Mouse (Mus musculus): ENCODE results near the gene Tenm2. TPM values are rescaled to one million over a fixed set of nuclear protein-coding genes. Genes with fewer than 3 reads are reported as not detected.

Gene Tenm2
- total RNA-seq, 2 experiments from 2014 or later, result 0.32 to 0.59 TPM

DNA sequence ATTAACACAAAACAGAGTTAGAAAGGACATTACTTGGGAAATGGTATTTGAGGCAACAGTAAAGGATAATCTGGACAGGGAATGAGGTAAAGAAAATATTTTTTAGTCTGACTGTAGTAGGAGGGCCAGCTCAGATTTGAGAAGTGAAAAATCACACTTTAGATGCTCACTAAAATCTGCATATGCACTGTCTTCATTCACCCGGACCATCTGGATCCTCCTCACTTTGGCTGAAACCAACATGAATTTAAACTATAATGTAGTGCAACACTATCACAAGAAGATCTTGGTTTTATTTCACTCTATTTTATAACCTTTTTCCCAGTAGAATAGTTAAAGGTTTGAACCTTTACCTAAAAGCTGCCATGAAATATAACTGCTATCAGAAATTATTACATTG lies 326.7 kb downstream of the Tenm2 start:
- DNase-seq (ENCODE audit: low spot score), result no peak

DNA sequence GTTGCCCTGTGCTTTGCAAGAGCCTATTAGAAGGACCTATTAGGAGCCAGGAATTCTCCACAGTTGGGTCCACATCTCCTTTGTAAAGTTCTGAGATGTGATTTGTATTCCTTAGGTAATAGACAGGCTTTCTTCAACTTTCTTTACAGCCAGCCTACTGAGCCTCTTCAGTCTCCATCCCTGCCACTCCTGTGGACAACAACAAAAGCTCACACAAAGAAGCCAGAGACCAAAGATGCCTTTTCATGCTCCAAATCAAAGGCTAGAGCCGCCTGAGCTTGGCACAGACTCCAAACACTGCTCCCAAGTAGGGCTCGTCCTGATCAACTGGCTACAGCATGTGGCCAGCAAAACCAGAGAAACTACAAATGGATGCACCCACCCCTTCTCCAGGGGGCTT lies 333.5 kb downstream of the Tenm2 start:
- no peak for DNase-seq (ENCODE audit: low spot score)

DNA sequence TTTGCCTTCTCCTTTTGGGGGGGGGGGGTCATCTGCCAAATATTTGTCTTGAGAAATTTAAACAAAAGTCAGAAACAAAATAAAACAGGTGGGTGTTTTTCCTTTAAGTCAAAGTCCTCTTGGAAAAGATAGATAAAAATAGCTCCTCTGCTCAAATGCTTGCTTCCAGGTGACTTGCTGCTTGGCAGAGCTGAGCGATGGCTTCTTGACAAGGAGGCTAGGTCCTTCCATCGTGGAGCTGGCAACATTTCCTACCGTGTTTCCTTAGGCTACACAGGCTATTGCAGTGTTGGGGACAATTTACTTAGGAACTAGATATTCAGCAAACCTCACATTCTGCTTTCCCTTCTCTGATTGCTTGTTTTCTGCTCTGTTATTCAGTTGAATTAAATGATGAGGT lies 342.7 kb downstream of the Tenm2 start:
- DNase-seq (ENCODE audit: low spot score), result no peak

DNA sequence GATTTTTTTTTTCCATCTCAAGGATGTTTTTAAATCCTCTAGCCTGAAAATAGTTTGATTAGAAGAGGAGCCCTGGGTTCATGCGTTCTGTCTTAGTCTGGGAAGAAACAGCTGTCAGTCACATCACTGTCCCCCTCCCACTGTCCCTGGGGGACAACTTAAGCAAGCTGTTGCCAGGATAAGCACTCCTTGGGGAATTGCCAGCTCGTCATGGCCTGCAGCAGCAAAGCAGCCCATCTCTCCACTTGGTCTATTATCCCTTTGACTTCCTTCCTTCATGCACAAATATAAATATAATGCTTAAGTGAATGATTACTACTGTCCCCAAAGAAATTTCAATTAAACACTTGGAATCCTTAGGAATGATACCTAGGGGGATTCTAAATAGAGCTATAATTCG lies 344.7 kb downstream of the Tenm2 start:
- DNase-seq (ENCODE audit: low spot score), result no peak

DNA sequence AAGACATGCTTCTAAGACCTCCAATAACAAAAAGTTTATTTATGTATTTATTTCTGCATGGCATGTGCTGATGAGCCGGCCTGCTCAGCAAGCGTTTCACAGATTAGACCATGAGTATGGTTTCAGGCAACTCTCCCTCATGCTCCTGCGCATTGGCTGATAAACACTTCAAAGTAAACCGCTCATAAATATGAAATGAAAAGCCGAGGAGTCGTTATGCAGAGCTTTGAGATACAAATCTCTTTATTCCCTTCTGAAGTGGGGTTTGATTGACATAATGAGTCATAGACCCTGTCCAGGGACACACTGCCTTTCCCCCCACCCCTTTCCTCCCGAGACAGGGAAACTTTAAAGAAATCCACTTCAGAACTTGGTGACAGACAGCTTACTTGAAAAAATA lies 348.3 kb downstream of the Tenm2 start:
- no peak for DNase-seq (ENCODE audit: low spot score)

DNA sequence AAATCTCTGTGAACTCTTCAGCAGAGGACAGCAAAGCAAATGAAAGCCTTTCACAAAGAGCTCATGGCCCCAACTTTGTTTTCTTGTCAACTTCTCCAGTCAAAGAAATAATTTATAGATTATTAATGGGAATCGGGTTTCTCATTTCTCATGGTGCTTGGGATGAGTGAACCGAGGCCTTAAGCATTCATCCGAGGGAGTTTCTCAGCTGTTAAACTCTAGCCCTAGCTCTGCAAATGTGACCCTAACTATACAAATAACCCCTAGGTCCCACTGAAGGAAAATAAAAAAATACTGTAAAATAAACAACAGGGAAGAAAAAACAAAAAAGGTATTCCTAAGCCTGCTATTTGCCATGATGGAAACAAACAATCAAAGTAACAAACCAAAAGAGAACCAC lies 349.6 kb downstream of the Tenm2 start:
- DNase-seq (ENCODE audit: low spot score), result no peak

DNA sequence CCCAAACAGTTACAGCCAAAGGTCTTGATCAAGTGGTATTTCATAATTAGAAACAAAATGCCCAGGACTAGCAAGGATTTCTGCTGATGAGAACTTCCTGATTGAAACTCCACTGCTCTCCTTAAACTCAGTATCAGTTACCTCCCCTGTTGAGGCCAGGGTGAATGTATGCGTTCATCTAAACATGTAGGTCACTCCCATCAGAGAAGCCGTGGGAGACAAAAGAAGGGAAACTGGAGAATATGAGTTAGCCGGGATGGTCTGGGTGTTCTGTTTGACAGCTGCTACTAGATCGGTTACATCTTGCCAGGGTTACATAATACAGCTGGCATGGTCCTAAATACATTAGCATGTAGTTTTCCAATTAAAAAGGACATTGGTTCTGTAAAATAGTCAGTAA lies 362.8 kb downstream of the Tenm2 start:
- DNase-seq (ENCODE audit: low spot score), result no peak

DNA sequence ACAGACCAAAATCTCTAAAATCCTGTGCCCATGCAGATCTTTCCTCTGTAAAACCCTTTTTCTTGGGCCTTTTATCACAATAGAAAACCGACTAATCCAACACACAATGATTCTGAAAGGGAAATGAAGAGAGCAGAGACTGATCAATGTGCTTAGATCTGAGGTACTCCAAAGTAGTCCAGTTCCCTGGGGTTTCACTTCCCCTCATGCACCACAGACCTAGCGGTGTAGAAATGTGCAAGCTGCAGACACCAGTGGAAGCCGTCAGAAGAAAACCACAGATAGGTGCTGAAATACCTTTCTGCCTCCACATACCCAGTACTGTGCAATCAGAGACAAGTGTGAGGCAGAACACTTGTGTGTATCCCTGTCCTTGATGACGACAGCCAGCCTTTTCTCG lies 365.2 kb downstream of the Tenm2 start:
- DNase-seq (ENCODE audit: low spot score), result no peak

DNA sequence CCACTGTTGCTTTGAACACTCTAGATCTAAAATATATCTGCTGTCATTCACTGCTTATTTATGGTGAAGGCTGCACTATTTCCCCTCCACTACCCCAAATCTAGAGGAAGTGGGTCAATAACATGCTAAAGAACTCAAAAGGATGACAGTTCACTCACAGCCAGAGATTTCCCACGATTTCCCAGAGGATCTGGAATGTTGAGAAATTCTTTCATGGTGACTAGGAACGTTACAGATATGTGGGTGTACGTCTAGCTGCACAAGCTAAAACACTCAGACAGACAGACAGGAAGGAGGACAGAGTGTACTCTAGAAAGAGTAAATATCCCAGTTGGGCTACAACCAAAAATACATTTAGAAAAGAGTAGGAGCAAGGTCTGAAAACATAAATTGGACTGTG lies 384.1 kb downstream of the Tenm2 start:
- DNase-seq (ENCODE audit: low spot score), result no peak

DNA sequence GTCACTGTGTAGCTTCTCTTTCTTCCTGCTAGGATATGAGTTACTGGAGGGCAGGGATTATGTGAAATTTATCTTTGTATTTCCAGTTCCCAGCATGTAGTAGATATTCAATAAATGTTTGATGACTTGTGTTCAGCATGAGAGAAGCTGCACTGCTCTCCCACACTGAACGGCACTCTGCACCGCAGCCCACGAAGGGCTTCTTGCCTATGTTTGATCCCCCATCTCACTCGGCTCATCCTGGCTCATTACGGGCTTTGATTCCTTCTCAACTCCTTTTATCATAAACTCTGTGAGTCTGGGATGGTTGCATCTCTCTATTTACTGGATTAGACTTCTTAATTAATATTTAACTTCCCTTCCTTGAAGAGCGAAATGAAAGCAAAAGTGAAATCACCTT lies 388.3 kb downstream of the Tenm2 start:
- no peak for DNase-seq (ENCODE audit: low spot score)

DNA sequence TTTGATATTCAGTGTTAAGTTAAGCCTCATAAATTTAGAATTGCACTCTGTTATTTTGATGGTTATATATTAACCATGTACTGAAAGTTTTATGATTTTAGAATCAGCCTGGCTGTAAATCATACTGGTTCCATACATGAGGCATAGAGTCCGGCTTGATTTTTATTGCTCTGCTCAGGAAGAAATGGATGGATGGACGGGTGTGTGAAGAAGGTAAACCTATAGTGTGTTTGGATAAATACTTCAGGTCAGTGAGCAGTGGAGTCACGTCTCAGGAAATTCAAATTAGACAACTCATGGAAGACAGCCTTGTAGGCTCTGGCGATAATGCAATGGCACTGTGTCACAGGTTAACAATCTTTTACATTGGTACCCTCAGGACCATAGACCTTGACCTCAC lies 402.9 kb downstream of the Tenm2 start:
- DNase-seq (ENCODE audit: low spot score), result no peak

DNA sequence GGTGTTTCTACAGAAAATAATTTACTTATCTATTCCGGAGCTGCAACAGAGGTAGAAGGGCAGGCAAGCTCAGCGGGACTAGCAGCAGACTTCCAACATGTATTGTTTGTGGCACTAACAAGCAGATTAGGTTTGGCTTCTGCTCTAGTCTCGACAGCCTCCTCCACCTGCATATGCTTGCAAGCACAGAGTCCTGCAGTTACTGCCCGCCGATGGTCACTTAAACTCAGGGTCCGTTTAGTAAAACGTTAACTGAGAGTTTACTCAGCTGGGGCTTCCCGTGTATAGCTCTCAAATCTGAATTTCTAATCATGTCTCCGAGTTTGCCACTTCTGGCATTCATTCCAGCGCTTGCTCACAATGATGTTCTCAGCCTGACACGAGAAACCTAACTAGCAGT lies 404.3 kb downstream of the Tenm2 start:
- no peak for DNase-seq (ENCODE audit: low spot score)

DNA sequence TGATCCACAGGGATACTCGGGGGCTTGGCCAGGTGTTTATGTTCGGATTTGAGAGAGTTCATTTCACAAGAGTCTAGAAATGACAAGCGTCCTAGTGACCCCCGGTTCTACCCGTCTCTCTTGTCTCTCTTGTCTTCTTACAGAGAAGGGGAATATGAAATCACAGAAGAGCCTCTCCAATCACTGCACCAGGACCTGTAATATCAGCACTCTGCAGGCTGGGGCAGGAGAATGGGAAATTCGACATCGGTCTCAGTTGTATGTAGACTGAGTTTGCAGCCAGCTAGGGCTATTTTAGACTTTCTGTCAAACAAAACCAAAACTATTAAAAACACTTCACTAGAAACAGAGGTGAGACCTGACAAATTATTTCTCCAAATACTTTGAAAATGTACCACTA lies 411.1 kb downstream of the Tenm2 start:
- DNase-seq (ENCODE audit: low spot score), result no peak

DNA sequence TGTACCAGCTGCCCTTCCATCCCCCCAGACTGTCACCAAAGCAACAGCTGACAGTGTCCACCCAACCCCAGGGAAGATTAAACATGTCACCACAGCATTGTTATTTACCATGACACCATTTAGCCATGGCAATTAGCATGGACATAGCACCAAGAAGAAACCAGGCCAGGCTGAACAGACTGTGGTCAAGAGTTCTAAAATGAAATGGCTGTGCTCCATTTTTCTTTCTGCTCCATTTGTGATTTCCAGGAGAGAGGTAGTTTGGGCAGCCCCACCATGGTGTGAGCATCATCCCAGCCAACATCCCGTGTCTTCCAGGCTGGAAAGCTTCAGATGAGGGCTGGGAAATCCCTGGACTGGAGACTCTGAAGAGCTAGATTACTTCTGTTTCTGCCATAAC lies 431.1 kb downstream of the Tenm2 start:
- no peak for DNase-seq (ENCODE audit: low spot score)

DNA sequence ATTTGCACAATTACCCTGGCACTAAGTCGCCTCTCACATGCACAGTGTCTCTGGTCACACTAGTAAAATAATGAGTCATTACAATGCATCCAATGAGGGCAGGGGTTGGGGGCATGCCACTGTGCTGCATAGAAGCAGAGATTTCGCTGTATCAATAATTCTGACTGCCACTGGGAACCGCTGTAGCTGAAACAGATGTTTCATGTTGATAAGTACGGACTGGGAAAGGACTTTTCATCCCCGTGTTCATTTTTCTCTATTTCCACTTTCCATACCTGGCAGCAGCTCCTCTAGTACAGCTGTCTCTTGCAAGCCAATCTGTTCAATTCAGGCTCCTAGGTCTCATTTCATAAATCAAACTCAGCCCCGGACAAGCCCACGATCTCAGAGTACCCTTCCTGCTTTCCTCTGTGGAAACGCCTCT lies 433.5 kb downstream of the Tenm2 start:
- DNase-seq (ENCODE audit: low spot score), result no peak

DNA sequence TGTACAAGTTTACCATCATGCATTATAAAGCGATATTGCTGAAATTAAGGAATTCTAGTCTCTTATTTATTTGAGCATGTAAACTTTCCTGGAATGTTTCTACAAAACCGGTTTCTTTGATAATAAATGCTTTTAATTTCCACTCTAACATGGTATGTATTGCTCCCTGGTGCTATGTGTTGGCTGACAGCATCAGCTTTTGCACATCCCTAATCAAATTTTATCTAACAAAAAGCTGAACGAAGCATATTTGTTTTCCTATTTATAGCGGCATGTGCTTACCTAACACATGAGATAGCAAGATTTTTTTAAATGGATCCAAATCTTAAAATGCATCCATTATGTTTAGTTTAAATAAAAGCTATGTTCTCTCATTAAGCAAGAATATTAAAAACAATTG lies 434.1 kb downstream of the Tenm2 start:
- no peak for DNase-seq (ENCODE audit: low spot score)

DNA sequence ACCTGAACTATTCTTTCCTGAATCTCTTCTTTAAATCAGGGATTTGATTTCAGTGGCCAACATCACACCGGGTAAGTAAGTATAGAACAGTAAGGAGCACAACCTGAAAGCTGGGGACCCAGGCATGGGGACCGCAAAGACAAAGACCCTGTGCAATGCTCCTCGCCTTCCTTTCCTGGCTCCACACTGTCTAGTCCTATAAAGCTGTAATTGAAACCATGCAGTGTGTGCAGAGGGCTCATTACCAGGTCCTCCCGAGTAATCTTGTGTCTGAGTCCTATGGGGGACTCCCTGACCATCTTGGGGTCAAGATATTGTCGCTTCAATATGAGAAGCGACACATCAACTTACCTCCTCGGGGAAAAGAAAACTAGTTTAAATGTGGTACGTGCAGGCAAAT lies 436.4 kb downstream of the Tenm2 start:
- DNase-seq (ENCODE audit: low spot score), result no peak

DNA sequence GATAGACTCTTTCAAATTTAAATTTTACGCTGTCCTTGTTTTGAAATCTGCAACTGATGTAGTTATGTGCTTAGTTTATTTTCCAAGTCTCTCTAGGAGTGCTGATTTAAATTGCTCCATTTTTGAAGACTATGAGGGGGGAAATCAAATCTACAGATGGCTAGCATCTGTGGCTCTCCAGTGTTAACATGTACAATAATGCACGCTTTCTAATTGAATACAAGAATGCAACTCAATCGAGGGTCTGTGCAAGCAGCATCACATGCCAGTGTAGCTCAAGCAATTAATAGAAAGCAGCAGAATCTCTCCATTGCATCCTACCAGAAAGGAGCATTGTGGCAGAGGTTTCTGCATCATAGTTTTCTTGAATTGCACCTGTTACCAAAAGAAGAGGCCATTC lies 477.8 kb downstream of the Tenm2 start:
- no peak for DNase-seq (ENCODE audit: low spot score)

DNA sequence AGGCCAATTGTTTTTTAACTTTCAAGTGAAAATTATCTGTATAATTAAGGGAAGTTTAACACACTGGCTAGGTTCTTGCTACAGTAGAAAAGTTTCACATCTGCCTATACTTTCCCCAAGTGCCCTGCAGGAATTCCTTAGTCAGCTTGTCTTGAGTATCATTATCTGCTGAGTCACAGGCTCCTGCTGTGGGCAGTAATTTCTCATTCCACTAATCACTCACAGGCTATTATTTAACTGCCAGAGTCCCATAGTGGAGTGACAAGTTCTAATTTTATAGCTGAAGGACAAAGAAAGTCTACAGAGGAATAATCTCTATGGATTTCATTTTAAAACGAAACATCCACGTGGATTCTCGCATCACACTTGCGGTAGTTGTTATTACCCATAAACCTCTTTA lies 489.5 kb downstream of the Tenm2 start:
- DNase-seq (ENCODE audit: low spot score), result no peak

DNA sequence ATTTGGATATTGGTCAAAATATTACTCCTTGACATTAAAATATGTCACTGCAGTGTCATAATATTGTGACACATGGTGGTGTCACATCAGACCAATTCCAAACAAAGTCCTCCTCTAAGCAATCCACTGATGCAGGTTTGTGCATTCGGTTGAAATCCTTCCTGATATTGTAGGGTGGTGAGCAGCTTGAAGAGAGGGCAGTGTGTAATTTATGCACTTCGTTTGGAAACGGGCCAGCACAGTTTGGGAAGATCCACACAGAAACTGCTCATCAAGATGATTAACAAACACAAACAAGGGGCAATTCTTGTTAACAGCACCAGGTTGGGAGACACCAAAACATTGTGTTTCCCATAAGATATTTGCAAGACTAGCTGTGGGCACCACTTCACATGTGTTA lies 508.0 kb downstream of the Tenm2 start:
- no peak for DNase-seq (ENCODE audit: low spot score)

DNA sequence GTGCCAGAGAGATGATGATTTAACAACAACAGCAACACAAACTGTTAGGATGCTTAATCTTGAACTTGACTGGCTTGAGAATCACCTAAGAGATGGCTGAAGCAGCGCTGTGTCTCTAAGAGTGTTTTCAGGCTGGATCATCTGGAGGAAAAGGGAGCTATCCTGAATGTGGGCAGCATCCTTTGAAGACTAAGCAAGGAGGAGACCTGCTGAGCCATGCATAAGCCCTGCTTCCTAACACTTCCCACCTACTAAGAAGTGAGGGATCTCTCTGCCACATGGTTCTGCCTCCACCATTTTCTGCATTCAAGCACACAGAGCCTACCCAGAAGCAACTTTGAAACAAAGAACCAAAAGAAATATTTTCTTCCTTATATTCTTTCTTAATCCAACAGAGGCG lies 532.9 kb downstream of the Tenm2 start:
- no peak for DNase-seq (ENCODE audit: low spot score)

DNA sequence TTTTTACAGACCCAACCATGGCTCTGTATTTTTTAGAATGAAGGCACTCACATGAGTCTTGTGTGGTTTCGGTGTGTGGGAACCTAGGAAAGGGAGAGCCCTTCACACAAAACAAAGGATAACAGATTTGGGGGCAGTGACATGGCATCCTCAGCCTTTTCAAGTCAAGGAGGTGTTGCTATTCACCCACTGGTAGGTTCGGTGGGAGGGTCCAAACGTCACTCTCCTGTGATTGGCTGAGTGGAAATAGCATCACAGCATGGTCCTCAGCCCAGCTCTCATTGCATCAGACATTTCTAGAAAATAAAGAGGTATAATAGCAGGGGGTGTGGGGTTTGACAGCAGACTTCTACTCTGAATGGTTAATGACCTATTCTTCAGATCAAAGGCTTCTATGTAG lies 534.8 kb downstream of the Tenm2 start:
- no peak for DNase-seq (ENCODE audit: low spot score)

DNA sequence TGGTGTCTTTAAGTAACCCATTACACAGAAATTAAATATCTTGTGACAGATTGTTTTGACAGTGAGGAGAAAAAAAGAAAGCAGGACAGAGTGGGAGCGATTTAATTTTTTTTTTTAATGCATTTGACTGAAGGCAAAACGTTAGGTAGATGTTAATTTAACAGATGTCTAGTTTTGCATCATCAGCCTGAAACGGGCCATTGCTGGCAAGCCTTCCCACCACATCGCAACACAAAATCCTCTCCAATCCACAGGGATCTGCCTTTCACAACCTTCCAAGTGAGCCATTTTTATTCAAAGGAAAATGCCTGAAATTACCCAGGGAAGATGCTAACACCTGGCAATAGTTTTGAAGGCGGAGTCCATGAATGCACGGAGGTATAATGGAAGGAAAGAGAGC lies 535.6 kb downstream of the Tenm2 start:
- DNase-seq (ENCODE audit: low spot score), result no peak

DNA sequence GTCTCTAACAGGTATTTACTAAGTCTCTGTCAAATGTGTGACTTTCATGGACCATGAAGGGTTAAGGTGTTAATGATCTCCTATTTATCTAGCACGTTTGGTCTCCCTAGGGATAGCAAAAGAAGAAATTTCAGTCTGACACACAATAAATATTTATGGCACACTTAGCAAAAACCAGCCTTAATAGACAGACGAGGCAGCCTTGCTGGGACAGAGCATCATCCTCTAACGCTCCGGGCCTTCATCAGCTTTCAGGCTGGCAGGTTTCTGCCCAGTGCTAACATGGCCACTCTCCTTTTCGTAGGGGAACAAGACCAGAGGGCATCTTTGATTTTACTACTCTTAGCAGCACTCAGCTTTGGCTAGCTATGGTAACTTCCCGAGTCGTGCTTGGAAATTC lies 537.5 kb downstream of the Tenm2 start:
- DNase-seq (ENCODE audit: low spot score), result no peak

DNA sequence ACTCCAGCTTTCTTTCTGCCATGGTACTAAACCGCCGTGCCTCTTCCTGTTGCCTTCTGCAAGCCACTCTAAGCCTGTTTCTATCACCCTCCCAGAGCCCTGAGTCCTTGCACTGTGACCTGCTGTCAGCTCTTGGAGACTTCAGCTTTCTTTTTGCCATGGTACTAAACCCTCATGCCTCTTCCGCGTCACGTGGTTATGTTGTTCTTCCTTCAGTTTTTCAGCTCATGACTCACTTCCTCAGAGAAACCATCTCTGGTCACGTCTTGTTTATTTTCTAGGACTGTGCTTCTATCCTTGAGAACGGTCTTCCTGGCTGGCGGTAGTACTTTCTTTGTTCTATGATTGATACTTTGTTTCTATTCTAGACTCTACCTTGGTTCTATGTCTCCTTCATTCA lies 537.9 kb downstream of the Tenm2 start:
- DNase-seq (ENCODE audit: low spot score), result no peak
